Mouse (Mus musculus) Patski (cell line): ENCODE results near the gene Olfr1491. TPM values are rescaled to one million over a fixed set of nuclear protein-coding genes. Genes with fewer than 3 reads are reported as not detected.

ENCODE experiments used
- ATAC-seq: fragments of 100-300 bp; one replicate; pipeline ENCODE4 v1.8.0; 2021
- CTCF ChIA-PET: fragments of 350-600 bp; sonication (Branson Sonifier 250); formaldehyde crosslinking; loops from one replicate; lab custom pipeline; 2022; ENCODE audit warnings: inconsistent platforms; lab: Charles Lee
- POLR2A ChIA-PET: fragments of 350-600 bp; sonication (Branson Sonifier 250); formaldehyde crosslinking; loops from one replicate; lab custom pipeline; 2022; ENCODE audit warnings: antibody characterized with exemption, inconsistent platforms; lab: Charles Lee
- DNase-seq: peaks from one replicate; pipeline ENCODE4 v3.0.0-alpha.2; 2011; ENCODE audit warnings: low read depth, low spot score
- H3K27me3 ChIP-seq: fragments of 371-371 bp; one replicate; pipeline ENCODE4 v1.5.1; 2021
- CTCF ChIP-seq: fragments of 100-300 bp; IDR thresholded peaks from one replicate; pipeline ENCODE4 v1.5.1; 2021
- in situ Hi-C: fragments of 300-500 bp; cut with MboI; formaldehyde crosslinking; loops from 3 replicates; pipeline ENCODE4 v1.11.1; 2018; ENCODE audit warnings: low pct_unique_long_range_greater_than_20kb, mixed read lengths
- polyA plus RNA-seq: library from polyadenylated mRNA; unstranded; gene quantifications from one replicate; pipeline ENCODE4 v1.2.3, GENCODE M21; 2021

Olfr1491 gene
- not detected for polyA plus RNA-seq

GRCm38 (mm10) chr19:13696968-13697367 is at the start of gene Olfr1491:
Gene Olfr1491, plus strand, starts transcription at chr19:13697268.
- no peaks in the 10 kb centered on the region for H3K27me3 ChIP-seq
- DNase-seq, result no peak
- no peak for TF ChIP-seq CTCF
- ChIA-PET POLR2A (no interaction called here), CTCF (no interaction called here)
- in situ Hi-C loops, result no loop called here
- no peak for ATAC-seq

- H3K27me3 ChIP-seq, result no peaks in the 10 kb centered on the region
- ATAC-seq (no peak), DNase-seq (no peak)
- ChIA-PET POLR2A (no interaction called here), CTCF (no interaction called here)
- no peak for TF ChIP-seq CTCF
- in situ Hi-C loops, result no loop called here
These were observed 46.3 kb upstream of the Olfr1491 start, which contains the start of gene Olfr1490 for GRCm38 (mm10) chr19:13650791-13651190. Gene Olfr1490, plus strand, starts transcription at chr19:13651091.

DNA sequence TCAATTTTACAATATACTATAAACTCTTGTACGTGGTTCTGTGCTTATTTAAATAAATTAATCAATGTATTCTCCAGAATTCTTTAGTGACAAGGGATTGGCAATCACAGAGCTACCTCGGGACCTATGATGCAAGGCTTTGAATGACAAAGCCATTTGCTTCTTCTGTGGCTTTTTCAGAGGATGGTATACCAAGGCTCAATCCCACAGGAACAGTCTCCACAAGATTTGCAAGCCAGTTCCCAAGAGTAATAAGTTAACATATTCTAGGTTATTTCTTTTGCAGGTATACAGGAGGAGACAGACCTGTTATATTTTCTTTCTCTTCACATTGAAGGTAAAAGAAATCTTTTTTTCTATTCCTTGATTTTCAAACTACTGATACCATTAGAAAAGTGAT is 25.9 kb downstream of the Olfr1491 start, which contains the start of gene Olfr1493-ps1:
Olfr1493-ps1 (plus strand) TSS at position 301 of the 400 bp plus-strand sequence.
- DNase-seq (no peak), ATAC-seq (no peak)
- no peak for TF ChIP-seq CTCF
- ChIA-PET POLR2A (no interaction called here), CTCF (interaction anchor here (0.5 kb wide), 1 partner anchor 513 kb away, joined by 3 read pairs; no protein-coding TSS in a partner anchor)
- H3K27me3 ChIP-seq, result no peaks in the 10 kb centered on the region
- in situ Hi-C loops, result no loop called here

- in situ Hi-C loops, result no loop called here
- ChIA-PET POLR2A (no interaction called here), CTCF (interaction anchor here (1.6 kb wide), 1 partner anchor 23 kb away, joined by 5 read pairs; no protein-coding TSS in a partner anchor)
- TF ChIP-seq CTCF, result no peak
- ATAC-seq (no peak), DNase-seq (no peak)
- peaks cover 7% of the 10 kb centered on the region for H3K27me3 ChIP-seq
These were observed 42.4 kb downstream of the Olfr1491 start, which contains the start of gene Olfr1494 for GRCm38 (mm10) chr19:13739428-13739827. Gene Olfr1494, plus strand, starts transcription at chr19:13739728.

GRCm38 (mm10) chr19:13749366-13749765 is 52.3 kb downstream of the Olfr1491 start:
- no peak for ATAC-seq
- TF ChIP-seq CTCF, result no peak
- POLR2A ChIA-PET, result no interaction called here
- no peaks in the 10 kb centered on the region for H3K27me3 ChIP-seq
- in situ Hi-C loops, result no loop called here
- no peak for DNase-seq
- CTCF ChIA-PET, result no interaction called here

Other genes starting within 250 kb of the Olfr1491 start
- gene Olfr1472, start 241.2 kb upstream of the Olfr1491 start, polyA plus RNA-seq, result not detected
- not detected for gene Olfr1474, start 227.7 kb upstream of the Olfr1491 start, polyA plus RNA-seq
- not detected for gene Olfr1475, start 217.1 kb upstream of the Olfr1491 start, polyA plus RNA-seq
- gene Olfr1477, start 196.7 kb upstream of the Olfr1491 start, polyA plus RNA-seq, result not detected
- gene Olfr1480, start 169.4 kb upstream of the Olfr1491 start, polyA plus RNA-seq, result not detected
- gene Olfr1484, start 113.8 kb upstream of the Olfr1491 start, polyA plus RNA-seq, result not detected
- gene Olfr1487, start 79.9 kb upstream of the Olfr1491 start, polyA plus RNA-seq, result not detected
- gene Olfr1489, start 65.6 kb upstream of the Olfr1491 start, polyA plus RNA-seq, result not detected
- not detected for gene Olfr1490, start 46.2 kb upstream of the Olfr1491 start, polyA plus RNA-seq
- gene Olfr1493-ps1, start 26.0 kb downstream of the Olfr1491 start, polyA plus RNA-seq, result not detected
- gene Olfr1494, start 42.5 kb downstream of the Olfr1491 start, polyA plus RNA-seq, result not detected
- not detected for gene Olfr1495, start 67.3 kb downstream of the Olfr1491 start, polyA plus RNA-seq
- not detected for gene Olfr1496, start 80.6 kb downstream of the Olfr1491 start, polyA plus RNA-seq
- gene Olfr1497, start 100.9 kb downstream of the Olfr1491 start, polyA plus RNA-seq, result not detected
- not detected for gene Olfr1499, start 122.2 kb downstream of the Olfr1491 start, polyA plus RNA-seq
- not detected for gene Olfr1500, start 133.2 kb downstream of the Olfr1491 start, polyA plus RNA-seq
- gene Olfr1501, start 153.4 kb downstream of the Olfr1491 start, polyA plus RNA-seq, result not detected
- not detected for gene Olfr1502, start 164.5 kb downstream of the Olfr1491 start, polyA plus RNA-seq
- gene Olfr1504, start 200.7 kb downstream of the Olfr1491 start, polyA plus RNA-seq, result not detected
- not detected for gene Olfr1505, start 216.3 kb downstream of the Olfr1491 start, polyA plus RNA-seq